Mouse (Mus musculus): Measurements from ENCODE around the gene Adal. TPM values are rescaled to one million over a fixed set of nuclear protein-coding genes. Genes with fewer than 3 reads are reported as not detected.
"Not testable (repeated sequence)": the region's sequence is repeated elsewhere in the genome, so short reads cannot be mapped to it uniquely, and the experiment has no call there.

The Adal gene
- 20.3 and 22.9 TPM in 2 replicates for polyA plus RNA-seq (2015; fragmentation: Nextera tagmentation; extraction: Ambion mirVana)

- Histone ChIP-seq H3K4me2 (peak within 1 kb of the TSS; percentile 92), H3K27me3 (no peaks in the 10 kb centered on the region), H3K4me1 (peaks cover 20% of the 10 kb centered on the region), H3K4me3 (peak within 1 kb of the TSS; percentile 72), H3K9me3 (no peaks in the 10 kb centered on the region), H3K27ac (peak within 1 kb of the TSS; percentile 99), H3K9ac (peak within 1 kb of the TSS; percentile 92), H3K36me3 (peaks cover 27% of the 10 kb centered on the region)
- 1% methylated on average over 87 of the region's 87 CpGs for whole genome bisulfite sequencing
- ATAC-seq (ENCODE audit: insufficient number of reproducible peaks, insufficient read depth, low FRiP score, low TSS enrichment, low read depth): peak; percentile 92
These were observed at the start of gene Adal, which contains the start of gene Lcmt2 for GRCm38 (mm10) chr2:121140018-121140882. TSS of gene Adal (plus strand) at chr2:121140428. TSS of gene Lcmt2 (minus strand) at chr2:121140653.

GRCm38 (mm10) chr2:121102051-121102450 lies 38.2 kb upstream of the Adal start:
- Histone ChIP-seq H3K4me2 (no peak overlapping the region), H3K9ac (no peak overlapping the region), H3K27me3 (no peaks in the 10 kb centered on the region), H3K9me3 (no peaks in the 10 kb centered on the region), H3K4me1 (no peaks in the 10 kb centered on the region), H3K4me3 (no peak overlapping the region), H3K36me3 (no peaks in the 10 kb centered on the region), H3K27ac (no peak overlapping the region)
- ATAC-seq (ENCODE audit: insufficient number of reproducible peaks, insufficient read depth, low FRiP score, low TSS enrichment, low read depth): no peak
- 26% methylated on average over 9 of the region's 9 CpGs for WGBS

DNA sequence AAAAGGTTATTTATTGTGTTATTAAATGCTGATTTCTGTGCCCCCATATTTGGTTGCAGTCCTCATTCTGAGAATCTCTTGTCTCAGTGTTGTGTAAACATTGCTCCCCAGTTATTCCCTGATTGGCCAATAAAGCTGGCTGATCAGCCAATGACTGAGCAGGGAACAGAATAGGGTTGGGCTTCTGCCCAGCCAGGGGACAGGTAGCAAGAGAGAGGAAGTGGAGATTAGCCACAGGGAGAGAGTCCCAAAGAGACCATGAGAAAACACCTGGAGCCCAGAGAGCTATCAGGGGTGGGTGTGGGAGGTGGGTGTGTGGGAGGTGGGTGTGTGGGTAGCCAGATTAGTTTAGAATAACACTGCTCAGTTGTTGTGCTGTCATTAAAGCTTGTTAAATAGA lies 34.3 kb upstream of the Adal start:
- Histone ChIP-seq H3K9ac (no peak overlapping the region), H3K27ac (no peak overlapping the region), H3K4me2 (no peak overlapping the region), H3K9me3 (no peaks in the 10 kb centered on the region), H3K4me3 (no peak overlapping the region), H3K4me1 (no peaks in the 10 kb centered on the region), H3K36me3 (no peaks in the 10 kb centered on the region), H3K27me3 (no peaks in the 10 kb centered on the region)
- no peak for ATAC-seq (ENCODE audit: insufficient number of reproducible peaks, insufficient read depth, low FRiP score, low TSS enrichment, low read depth)

DNA sequence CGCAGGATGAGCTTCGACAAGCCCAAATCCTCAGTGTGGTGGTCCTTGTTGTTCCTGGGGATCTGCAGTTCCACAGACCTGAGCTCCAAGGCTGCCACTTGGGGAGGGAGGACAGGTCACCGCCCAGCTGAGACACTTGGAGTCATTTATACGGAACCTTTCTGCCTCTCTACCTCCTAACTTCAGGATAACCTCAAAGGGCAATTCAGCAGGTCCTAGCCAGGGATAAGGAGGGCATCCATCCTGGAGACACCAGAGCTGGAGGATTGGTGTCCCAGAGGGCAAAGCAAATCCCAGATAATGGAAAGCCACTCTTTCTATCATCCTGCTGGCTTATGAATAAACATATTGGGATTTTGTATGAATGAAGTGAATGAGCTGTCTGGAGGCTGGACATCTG lies 30.5 kb upstream of the Adal start, which contains the start of gene Tgm7:
TSS of gene Tgm7 (minus strand) at position 101 of the 400 bp plus-strand sequence.
- WGBS: 92% methylated on average over 4 of the region's 4 CpGs

DNA sequence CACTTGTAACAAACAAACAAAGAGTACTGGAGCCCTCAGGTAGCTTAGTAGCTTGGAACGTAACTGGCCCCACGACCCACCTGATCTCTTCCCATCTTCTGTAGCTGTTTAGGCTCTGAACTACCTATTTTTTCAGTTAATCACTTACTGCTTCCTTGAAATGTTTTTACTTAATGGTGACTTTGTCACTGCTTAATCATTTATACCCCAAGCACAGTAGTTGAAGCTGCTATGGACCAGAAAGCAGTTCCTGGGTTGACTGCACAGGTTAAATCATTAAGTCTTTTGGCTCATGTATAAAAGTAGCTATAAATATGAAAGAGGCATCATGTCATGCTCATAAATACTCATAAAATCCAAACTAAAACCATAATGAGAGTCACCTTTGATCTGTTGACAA lies 24.8 kb upstream of the Adal start:
- H3K27me3 ChIP-seq: no peaks in the 10 kb centered on the region
- no peak overlapping the region for H3K4me3 ChIP-seq
- H3K9ac ChIP-seq: no peak overlapping the region
- H3K27ac ChIP-seq: no peak overlapping the region
- no peaks in the 10 kb centered on the region for H3K36me3 ChIP-seq
- H3K4me1 ChIP-seq: no peaks in the 10 kb centered on the region
- no peaks in the 10 kb centered on the region for H3K9me3 ChIP-seq
- WGBS: 84% methylated on average over 2 of the region's 2 CpGs
- ATAC-seq (ENCODE audit: insufficient number of reproducible peaks, insufficient read depth, low FRiP score, low TSS enrichment, low read depth): no peak
- no peak overlapping the region for H3K4me2 ChIP-seq

More for the DNA sequence above, 30.5 kb upstream of the Adal start, which contains the start of gene Tgm7:
- Histone ChIP-seq H3K4me1 (no peaks in the 10 kb centered on the region), H3K27ac (no peak within 1 kb of the TSS), H3K9ac (no peak within 1 kb of the TSS), H3K4me2 (no peak within 1 kb of the TSS), H3K9me3 (no peaks in the 10 kb centered on the region), H3K36me3 (no peaks in the 10 kb centered on the region), H3K4me3 (no peak within 1 kb of the TSS), H3K27me3 (no peaks in the 10 kb centered on the region)
- no peak for ATAC-seq (ENCODE audit: insufficient number of reproducible peaks, insufficient read depth, low FRiP score, low TSS enrichment, low read depth)

DNA sequence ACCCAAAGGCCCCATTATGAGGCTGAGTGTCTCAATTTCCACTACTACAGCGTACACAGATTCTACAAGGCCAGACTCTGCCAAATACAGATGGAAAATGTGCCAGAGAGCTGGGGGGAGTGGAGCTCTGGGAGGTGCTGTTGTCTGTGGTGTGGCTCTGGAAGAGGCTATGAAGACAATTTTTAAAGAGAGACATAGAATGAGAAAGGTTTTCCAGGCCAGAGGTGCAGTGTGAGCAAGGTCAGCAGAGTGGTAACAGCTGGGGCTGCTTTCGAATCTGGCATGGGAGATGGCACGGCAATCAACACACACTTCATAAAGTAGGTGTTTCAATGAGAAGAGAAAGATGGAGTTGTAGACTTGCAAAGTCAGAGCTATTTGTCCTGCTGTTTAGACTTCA lies 21.0 kb upstream of the Adal start:
- H3K36me3 ChIP-seq: no peaks in the 10 kb centered on the region
- WGBS: 84% methylated on average over 3 of the region's 3 CpGs

GRCm38 (mm10) chr2:121126302-121126701 lies 13.9 kb upstream of the Adal start:
- not testable (repeated sequence) for H3K9me3 ChIP-seq; H3K36me3 ChIP-seq; H3K27ac ChIP-seq; H3K4me2 ChIP-seq; ATAC-seq (ENCODE audit: insufficient number of reproducible peaks, insufficient read depth, low FRiP score, low TSS enrichment, low read depth); H3K27me3 ChIP-seq; H3K4me1 ChIP-seq; H3K9ac ChIP-seq; H3K4me3 ChIP-seq
- WGBS: 94% methylated on average over 5 of the region's 5 CpGs

More for the DNA sequence above, 21.0 kb upstream of the Adal start:
- Histone ChIP-seq H3K9ac (no peak overlapping the region), H3K27ac (no peak overlapping the region), H3K9me3 (no peaks in the 10 kb centered on the region), H3K4me3 (no peak overlapping the region), H3K27me3 (no peaks in the 10 kb centered on the region), H3K4me2 (no peak overlapping the region), H3K4me1 (no peaks in the 10 kb centered on the region)
- ATAC-seq (ENCODE audit: insufficient number of reproducible peaks, insufficient read depth, low FRiP score, low TSS enrichment, low read depth): no peak

- Histone ChIP-seq H3K27ac (no peak overlapping the region), H3K4me2 (no peak overlapping the region), H3K4me3 (no peak overlapping the region), H3K9me3 (no peaks in the 10 kb centered on the region), H3K4me1 (no peaks in the 10 kb centered on the region), H3K27me3 (no peaks in the 10 kb centered on the region), H3K9ac (no peak overlapping the region), H3K36me3 (no peaks in the 10 kb centered on the region)
- ATAC-seq (ENCODE audit: insufficient number of reproducible peaks, insufficient read depth, low FRiP score, low TSS enrichment, low read depth): no peak
- 70% methylated on average over 1 of the region's 1 CpGs for WGBS
These were observed 12.7 kb upstream of the Adal start for GRCm38 (mm10) chr2:121127536-121127935.

DNA sequence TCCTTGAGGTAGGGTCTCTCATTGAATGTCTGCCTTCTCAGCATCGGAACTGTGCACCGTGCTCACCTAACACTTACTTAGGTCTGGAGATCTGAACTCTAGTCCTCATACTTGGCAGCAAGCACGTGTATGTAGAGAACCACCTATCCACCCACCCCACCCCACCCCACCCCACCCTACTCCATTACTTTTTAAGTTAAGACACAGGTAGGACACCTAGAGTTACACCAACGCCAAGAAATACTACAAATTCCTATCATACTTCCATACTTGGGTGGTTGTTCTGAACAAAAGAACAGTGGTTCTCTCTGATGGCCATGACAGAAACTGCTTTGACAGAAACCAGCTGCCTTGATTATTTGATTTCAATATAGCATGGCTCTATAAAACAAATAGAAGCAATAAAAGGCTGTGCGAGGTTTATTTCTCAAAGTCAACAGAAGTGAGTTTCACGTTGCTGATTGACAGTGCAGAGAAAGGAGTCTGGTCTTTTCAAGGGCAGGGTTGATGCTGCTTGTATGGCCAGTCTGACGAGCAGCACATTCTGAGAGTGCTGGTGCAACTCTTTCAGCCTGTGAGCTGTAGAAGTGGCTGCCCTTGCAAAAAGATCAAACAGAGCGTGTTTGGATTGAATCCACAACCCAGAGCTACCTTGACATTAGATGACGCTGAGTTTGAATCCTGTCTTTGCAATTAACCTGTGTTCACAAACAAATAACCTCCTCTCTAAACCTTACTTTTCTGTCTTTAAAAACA lies 11.2 kb upstream of the Adal start:
- Histone ChIP-seq H3K4me2 (no peak overlapping the region), H3K4me3 (no peak overlapping the region), H3K9me3 (no peaks in the 10 kb centered on the region), H3K27me3 (no peaks in the 10 kb centered on the region), H3K4me1 (no peaks in the 10 kb centered on the region), H3K27ac (no peak overlapping the region), H3K36me3 (no peaks in the 10 kb centered on the region), H3K9ac (no peak overlapping the region)
- 62% methylated on average over 9 of the region's 9 CpGs for WGBS
- no peak for ATAC-seq (ENCODE audit: insufficient number of reproducible peaks, insufficient read depth, low FRiP score, low TSS enrichment, low read depth)

GRCm38 (mm10) chr2:121132822-121133221 lies 7.4 kb upstream of the Adal start:
- Histone ChIP-seq H3K4me2 (no peak overlapping the region), H3K4me1 (no peaks in the 10 kb centered on the region), H3K4me3 (no peak overlapping the region), H3K36me3 (peaks cover 4% of the 10 kb centered on the region; the same call in 1 of the 2 replicates), H3K27me3 (no peaks in the 10 kb centered on the region), H3K27ac (no peak overlapping the region), H3K9ac (no peak overlapping the region), H3K9me3 (no peaks in the 10 kb centered on the region)
- WGBS: 60% methylated on average over 1 of the region's 1 CpGs
- ATAC-seq (ENCODE audit: insufficient number of reproducible peaks, insufficient read depth, low FRiP score, low TSS enrichment, low read depth): no peak

- Histone ChIP-seq H3K27me3 (no peaks in the 10 kb centered on the region), H3K4me2 (no peak overlapping the region), H3K9ac (no peak overlapping the region), H3K36me3 (peaks cover 21% of the 10 kb centered on the region), H3K9me3 (no peaks in the 10 kb centered on the region), H3K4me1 (peaks cover 20% of the 10 kb centered on the region), H3K4me3 (no peak overlapping the region), H3K27ac (no peak overlapping the region)
- ATAC-seq (ENCODE audit: insufficient number of reproducible peaks, insufficient read depth, low FRiP score, low TSS enrichment, low read depth): no peak
- WGBS: 95% methylated on average over 4 of the region's 4 CpGs
These were observed 2.9 kb upstream of the Adal start for GRCm38 (mm10) chr2:121137371-121137770.
